Mouse (Mus musculus) cerebellum, adult (tissue): ENCODE results near the gene Zfp949.

ENCODE experiments used
- ATAC-seq: cut with Nextera tagmentation; 2 replicates; pipeline ENCODE4 v1.9.2; 2017; ENCODE audit warnings: mild to moderate bottlenecking, moderate library complexity, mixed read lengths; ENCODE audit not compliant: insufficient number of reproducible peaks, low FRiP score, low TSS enrichment

Gene Zfp949

GRCm38 (mm10) chr9:88547851-88548613, at the start of gene Zfp949:
Zfp949 (plus strand) TSS chr9:88548020.
- peak; percentile 92 for ATAC-seq

GRCm38 (mm10) chr9:88500112-88500511, 47.7 kb upstream of the Zfp949 start:
- ATAC-seq, result no peak

- no peak for ATAC-seq
Measured at GRCm38 (mm10) chr9:88501846-88502245, 46.0 kb upstream of the Zfp949 start.

- no peak for ATAC-seq
Measured at GRCm38 (mm10) chr9:88515546-88515945, 32.3 kb upstream of the Zfp949 start.

- ATAC-seq, result no peak
Measured at GRCm38 (mm10) chr9:88516361-88516995, 31.3 kb upstream of the Zfp949 start.

- no peak for ATAC-seq
Measured at GRCm38 (mm10) chr9:88519390-88520121, 28.3 kb upstream of the Zfp949 start.

- no peak for ATAC-seq
Measured at GRCm38 (mm10) chr9:88520122-88520848, 27.5 kb upstream of the Zfp949 start.

GRCm38 (mm10) chr9:88520849-88521483, 26.9 kb upstream of the Zfp949 start:
- ATAC-seq, result no peak

GRCm38 (mm10) chr9:88521961-88522568, 25.8 kb upstream of the Zfp949 start:
- ATAC-seq, result no peak

GRCm38 (mm10) chr9:88522569-88523334, 25.1 kb upstream of the Zfp949 start:
- ATAC-seq, result peak; percentile 92

GRCm38 (mm10) chr9:88523335-88523668, 24.5 kb upstream of the Zfp949 start:
- no peak for ATAC-seq

- ATAC-seq, result no peak
Measured at GRCm38 (mm10) chr9:88524367-88524766, 23.5 kb upstream of the Zfp949 start.

- ATAC-seq, result no peak
Measured at GRCm38 (mm10) chr9:88524796-88525195, 23.0 kb upstream of the Zfp949 start.

- ATAC-seq, result no peak
Measured at GRCm38 (mm10) chr9:88525341-88525740, 22.5 kb upstream of the Zfp949 start.

- ATAC-seq, result no peak
Measured at GRCm38 (mm10) chr9:88527956-88528355, 19.9 kb upstream of the Zfp949 start.

- no peak for ATAC-seq
Measured at GRCm38 (mm10) chr9:88528736-88529135, 19.1 kb upstream of the Zfp949 start.

- ATAC-seq, result no peak
Measured at GRCm38 (mm10) chr9:88529571-88529970, 18.2 kb upstream of the Zfp949 start.

- ATAC-seq, result no peak
Measured at GRCm38 (mm10) chr9:88529979-88530580, 17.7 kb upstream of the Zfp949 start.

GRCm38 (mm10) chr9:88534093-88534492, 13.7 kb upstream of the Zfp949 start:
- no peak for ATAC-seq
